Mouse (Mus musculus): ENCODE data around the gene BC061237. TPM values are rescaled to one million over a fixed set of nuclear protein-coding genes. Genes with fewer than 3 reads are reported as not detected.
"Not testable (repeated sequence)": the region's sequence is repeated elsewhere in the genome, so short reads cannot be mapped to it uniquely, and the experiment has no call there.

The BC061237 gene
- not detected in 2 replicates for polyA plus RNA-seq (2016; fragmentation: Nextera tagmentation; extraction: Ambion mirVana)

- not testable (repeated sequence) for H3K27me3 ChIP-seq (replicated peaks; ENCODE audit: low read depth, poor library complexity, severe bottlenecking); H3K36me3 ChIP-seq (replicated peaks); DNase-seq (ENCODE audit: low spot score); H3K4me1 ChIP-seq; H3K9me3 ChIP-seq; H3K27ac ChIP-seq (replicated peaks); H3K4me3 ChIP-seq
- WGBS = 92% methylated on average over 1 of the region's 1 CpGs
Observed at GRCm38 (mm10) chr14:44492163-44492562, at the start of gene BC061237. Gene BC061237 (plus strand): TSS chr14:44492463.

DNA sequence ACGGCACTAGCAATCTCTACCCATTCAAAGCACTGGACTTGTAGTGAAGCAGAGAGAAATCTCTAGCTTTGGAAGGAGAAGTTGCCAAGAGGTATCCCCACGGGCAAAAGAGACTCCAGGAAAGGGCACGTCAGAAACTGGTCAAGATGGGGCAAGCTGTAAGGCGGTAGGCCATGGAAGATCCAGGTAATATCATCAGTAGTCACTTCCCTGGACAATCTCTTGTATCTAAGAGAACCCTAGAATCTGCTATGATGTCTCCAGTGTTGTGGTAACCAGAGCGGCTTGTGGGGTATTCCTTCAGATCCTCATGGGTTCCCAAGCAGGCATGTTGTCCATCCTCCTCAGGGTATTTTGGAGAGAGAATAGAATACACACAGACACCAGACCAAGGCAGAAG is 25.7 kb downstream of the BC061237 start, which contains the start of gene Gm17093:
Gm17093 (plus strand) TSS at position 301 of the 400 bp plus-strand sequence.
- DNase-seq (ENCODE audit: low spot score); H3K4me3 ChIP-seq; H3K27me3 ChIP-seq (replicated peaks; ENCODE audit: low read depth, poor library complexity, severe bottlenecking); H3K27ac ChIP-seq (replicated peaks); H3K9me3 ChIP-seq; H3K36me3 ChIP-seq (replicated peaks); H3K4me1 ChIP-seq: not testable (repeated sequence)
- WGBS = 89% methylated on average over 5 of the region's 5 CpGs

DNA sequence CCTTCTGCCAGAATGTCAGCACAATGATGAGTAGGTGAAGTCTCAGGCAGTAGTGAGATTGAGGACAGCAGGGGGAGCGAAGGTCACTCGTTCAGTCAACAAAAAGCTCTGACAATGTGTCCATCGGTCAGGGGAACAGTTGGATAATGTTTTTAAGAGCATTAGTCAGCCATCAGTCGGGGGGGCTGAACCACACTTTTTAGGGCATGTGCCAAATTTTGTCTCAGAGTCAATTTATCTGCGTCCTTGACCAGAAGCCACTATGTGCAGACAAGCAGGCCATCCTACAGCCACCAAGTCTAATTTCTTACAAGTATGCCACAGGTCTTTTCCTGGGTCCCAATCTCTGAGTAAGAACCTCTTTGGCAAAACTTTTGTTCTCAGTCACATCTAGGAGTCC is 55.7 kb downstream of the BC061237 start:
- not testable (repeated sequence) for H3K9me3 ChIP-seq; H3K27ac ChIP-seq (replicated peaks); DNase-seq (ENCODE audit: low spot score); H3K4me3 ChIP-seq; H3K4me1 ChIP-seq; H3K36me3 ChIP-seq (replicated peaks); H3K27me3 ChIP-seq (replicated peaks; ENCODE audit: low read depth, poor library complexity, severe bottlenecking)
- 89% methylated on average over 5 of the region's 5 CpGs for WGBS

Other genes starting within 250 kb of the BC061237 start
- not detected in 2 replicates for gene Gm8220, start 206.9 kb upstream of the BC061237 start, polyA plus RNA-seq (2016; fragmentation: Nextera tagmentation; extraction: Ambion mirVana)
- not detected in 2 replicates for gene Gm5930, start 153.9 kb upstream of the BC061237 start, polyA plus RNA-seq (2016; fragmentation: Nextera tagmentation; extraction: Ambion mirVana)
- not detected in 2 replicates for gene Gm8229, start 127.1 kb upstream of the BC061237 start, polyA plus RNA-seq (2016; fragmentation: Nextera tagmentation; extraction: Ambion mirVana)
- not detected in 2 replicates for gene Gm3371, start 81.8 kb upstream of the BC061237 start, polyA plus RNA-seq (2016; fragmentation: Nextera tagmentation; extraction: Ambion mirVana)
- not detected in 2 replicates for gene Gm8232, start 58.8 kb upstream of the BC061237 start, polyA plus RNA-seq (2016; fragmentation: Nextera tagmentation; extraction: Ambion mirVana)
- gene Gm17093, start 25.8 kb downstream of the BC061237 start, polyA plus RNA-seq (2016; fragmentation: Nextera tagmentation; extraction: Ambion mirVana) = not detected in 2 replicates
- gene Gm8247, start 90.7 kb downstream of the BC061237 start, polyA plus RNA-seq (2016; fragmentation: Nextera tagmentation; extraction: Ambion mirVana) = not detected in 2 replicates
- not detected in 2 replicates for gene Gm5624, start 135.5 kb downstream of the BC061237 start, polyA plus RNA-seq (2016; fragmentation: Nextera tagmentation; extraction: Ambion mirVana)
- not detected in 2 replicates for gene Gm8257, start 214.0 kb downstream of the BC061237 start, polyA plus RNA-seq (2016; fragmentation: Nextera tagmentation; extraction: Ambion mirVana)